Mouse (Mus musculus) bone marrow macrophage, adult 2 months (primary cell): Measurements from ENCODE around the gene Aebp1.

Experiments
- CTCF ChIP-seq: IDR thresholded peaks from 2 replicates; pipeline ENCODE4 v1.5.1; 2012; ENCODE audit warnings: low read depth, mild to moderate bottlenecking, low read length, moderate library complexity
- POLR2A ChIP-seq: IDR thresholded peaks from 2 replicates; pipeline ENCODE4 v1.6.1; 2012; ENCODE audit warnings: mild to moderate bottlenecking, low read depth, low read length, borderline replicate concordance

GRCm38 (mm10) chr11:5860639-5861038 lies 1.1 kb upstream of the Aebp1 start:
- TF ChIP-seq CTCF: no peak
- no peak for TF ChIP-seq POLR2A
